Mouse (Mus musculus) frontal cortex, adult 2 months (tissue): ENCODE data around the gene Cchcr1. TPM values are rescaled to one million over a fixed set of nuclear protein-coding genes. Genes with fewer than 3 reads are reported as not detected.
"Not testable (repeated sequence)": the region's sequence is repeated elsewhere in the genome, so short reads cannot be mapped to it uniquely, and the experiment has no call there.

Experiments used
- DNase-seq, 2 experiments: peaks; one replicate each; pipeline ENCODE4 v3.0.0; 2022; ENCODE audit warnings: low spot score in 1 of 2; ENCODE audit errors: extremely low spot score in 1 of 2
- polyA plus RNA-seq: library from polyadenylated mRNA; depleted of rRNA; stranded (reverse); fragments of >200 nt; gene quantifications from 2 replicates; pipeline ENCODE4 v1.2.3, GENCODE M21; 2012; rRNA removed

The Cchcr1 gene
- polyA plus RNA-seq, result 10.7 and 11.6 TPM in 2 replicates

- peak; percentile 93 to 96 for DNase-seq
Observed at GRCm38 (mm10) chr17:35516652-35517500, at the start of gene Cchcr1, which contains the start of gene Tcf19. TSS of gene Cchcr1 (plus strand) at chr17:35517100. TSS of gene Tcf19 (minus strand) at chr17:35516824.

- DNase-seq, result not testable (repeated sequence)
Observed at GRCm38 (mm10) chr17:35468936-35469335, 48.0 kb upstream of the Cchcr1 start.

- DNase-seq, result no peak
Observed at GRCm38 (mm10) chr17:35469842-35470751, 46.8 kb upstream of the Cchcr1 start, which contains the start of gene H2-Q10. TSS of gene H2-Q10 (plus strand) at chr17:35470089.

GRCm38 (mm10) chr17:35484066-35484465 is 32.8 kb upstream of the Cchcr1 start:
- peak in 1 of 2 experiments; percentile 77 for DNase-seq

- no peak for DNase-seq
Observed at GRCm38 (mm10) chr17:35485702-35486101, 31.2 kb upstream of the Cchcr1 start.

- no peak for DNase-seq
Observed at GRCm38 (mm10) chr17:35486726-35487125, 30.2 kb upstream of the Cchcr1 start.

GRCm38 (mm10) chr17:35488041-35488440 is 28.9 kb upstream of the Cchcr1 start:
- no peak for DNase-seq

- DNase-seq, result no peak
Observed at GRCm38 (mm10) chr17:35490320-35490719, 26.6 kb upstream of the Cchcr1 start.

- DNase-seq, result no peak
Observed at GRCm38 (mm10) chr17:35497124-35497523, 19.8 kb upstream of the Cchcr1 start.

- DNase-seq, result no peak
Observed at GRCm38 (mm10) chr17:35502226-35502625, 14.7 kb upstream of the Cchcr1 start.

GRCm38 (mm10) chr17:35502762-35503161 is 14.1 kb upstream of the Cchcr1 start:
- no peak for DNase-seq

GRCm38 (mm10) chr17:35503849-35504248 is 13.1 kb upstream of the Cchcr1 start:
- no peak for DNase-seq

GRCm38 (mm10) chr17:35504628-35505481 is 12.0 kb upstream of the Cchcr1 start:
- DNase-seq, result no peak

GRCm38 (mm10) chr17:35505776-35506175 is 11.1 kb upstream of the Cchcr1 start, which contains the start of gene Pou5f1:
TSS of gene Pou5f1 (plus strand) at chr17:35506018.
- no peak for DNase-seq

GRCm38 (mm10) chr17:35506881-35507280 is 10.0 kb upstream of the Cchcr1 start:
- no peak for DNase-seq

- DNase-seq, result no peak
Observed at GRCm38 (mm10) chr17:35507556-35508260, 9.2 kb upstream of the Cchcr1 start.

GRCm38 (mm10) chr17:35508279-35508678 is 8.6 kb upstream of the Cchcr1 start:
- not testable (repeated sequence) for DNase-seq

GRCm38 (mm10) chr17:35509284-35509683 is 7.6 kb upstream of the Cchcr1 start:
- no peak for DNase-seq

GRCm38 (mm10) chr17:35512916-35513626 is 3.8 kb upstream of the Cchcr1 start:
- peak in 1 of 2 experiments; percentile 45 for DNase-seq
